Mouse (Mus musculus): ENCODE results near the gene Chid1.

The Chid1 gene

DNA sequence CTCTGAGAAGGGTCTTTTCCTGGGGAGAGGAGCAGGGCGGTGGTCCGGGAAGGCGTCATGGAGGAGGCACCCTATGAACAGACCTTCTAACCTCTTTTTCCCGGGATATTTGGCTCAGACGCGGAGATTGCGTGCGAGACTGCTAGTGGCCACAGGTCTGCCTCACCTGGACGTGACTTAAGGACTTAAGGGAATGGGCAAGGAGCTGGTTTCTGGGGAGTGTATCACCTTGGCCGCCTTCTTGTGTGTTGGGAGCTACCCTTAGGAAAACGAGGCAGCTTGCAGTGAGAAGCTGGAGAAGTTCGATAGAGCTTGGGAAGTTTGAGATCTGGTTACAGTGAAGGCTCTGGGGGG lies 63.9 kb downstream of the Chid1 start:
- no peak for DNase-seq

DNA sequence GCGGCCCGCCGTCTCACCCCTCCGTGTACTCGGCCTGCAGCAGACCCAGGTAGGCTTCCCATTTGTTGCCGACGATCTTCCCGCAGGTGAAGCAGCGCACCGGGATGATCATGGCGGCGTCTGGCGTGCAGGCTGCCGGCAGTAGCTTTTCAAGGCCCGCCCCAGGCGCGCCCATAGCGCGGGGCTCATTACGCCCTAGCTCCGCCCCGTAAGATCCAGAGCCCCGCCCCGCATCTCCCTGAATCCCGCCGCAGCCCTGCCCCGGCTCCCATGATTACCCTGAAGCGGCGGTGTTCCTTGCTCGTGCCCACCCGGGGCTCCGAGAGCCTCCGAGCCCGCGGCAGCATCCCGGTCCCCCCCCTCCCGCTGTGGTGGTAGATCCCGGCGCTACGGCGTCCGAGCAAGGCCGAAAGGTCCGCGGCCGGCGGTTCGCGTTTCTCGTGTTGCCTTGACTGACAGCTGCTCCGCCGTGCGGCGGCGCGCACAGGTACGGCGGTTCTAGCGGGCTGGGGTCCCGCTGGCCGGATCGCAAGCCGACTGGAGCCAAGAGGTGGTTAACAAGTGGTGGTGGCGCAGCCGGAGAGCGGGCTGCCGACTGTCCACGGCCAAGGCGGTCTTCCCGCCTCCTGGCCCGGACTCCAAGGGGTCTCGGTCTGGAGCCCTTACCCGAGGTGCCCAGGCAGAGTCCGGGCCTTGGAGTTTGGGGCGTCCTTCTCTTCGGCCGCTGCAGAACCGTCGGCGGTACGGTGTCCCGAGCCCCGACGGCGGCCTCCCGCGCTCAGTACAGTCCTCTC lies 64.4 kb downstream of the Chid1 start, which contains the start of the genes Polr2l and Tspan4:
Polr2l (minus strand) TSS at position 122 of the 794 bp plus-strand sequence.
Tspan4 (plus strand) TSS at position 230 of the 794 bp plus-strand sequence.
- DNase-seq, result peak; percentile 66 to 74

DNA sequence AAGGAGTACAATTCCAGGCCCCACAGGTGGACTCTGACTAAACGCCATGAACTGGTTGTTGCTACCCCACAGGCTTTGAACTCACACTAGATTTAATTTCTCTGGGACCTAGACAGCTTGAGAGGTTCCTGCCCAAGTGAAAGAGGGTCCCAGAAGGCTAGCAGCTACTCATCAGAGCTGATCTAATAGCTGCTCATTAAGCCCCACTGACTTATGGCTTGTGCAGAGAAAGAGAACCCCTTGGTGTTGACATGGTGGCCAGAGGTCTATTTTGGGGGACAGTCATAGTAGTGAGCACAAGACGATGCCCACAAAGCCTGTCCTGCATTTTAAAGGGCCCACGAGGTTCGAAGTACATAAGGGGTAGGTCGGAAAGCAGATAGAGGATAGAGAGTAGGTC lies 65.5 kb downstream of the Chid1 start:
- no peak for DNase-seq

GRCm38 (mm10) chr7:141472763-141473162 lies 66.9 kb downstream of the Chid1 start:
- no peak for DNase-seq

DNA sequence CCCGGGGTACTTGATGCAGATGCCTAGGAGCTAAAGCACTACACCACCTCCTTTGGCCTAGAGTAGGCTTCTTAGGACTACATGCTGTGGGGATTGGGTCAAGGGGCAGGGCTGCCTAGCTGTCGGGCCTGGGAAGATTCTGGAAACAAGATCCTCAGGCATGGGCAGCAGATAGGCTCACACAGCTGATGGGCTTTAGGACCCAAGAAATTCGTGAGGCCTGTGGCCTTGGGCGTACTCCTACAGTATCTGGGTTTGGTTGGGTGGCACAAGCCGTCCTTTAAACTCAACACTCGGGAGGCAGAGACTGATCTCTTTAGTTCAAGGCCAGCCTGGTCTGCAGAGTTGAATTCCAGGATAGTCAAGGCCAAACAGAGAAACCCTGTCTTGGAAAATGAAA lies 67.4 kb downstream of the Chid1 start:
- no peak for DNase-seq

DNA sequence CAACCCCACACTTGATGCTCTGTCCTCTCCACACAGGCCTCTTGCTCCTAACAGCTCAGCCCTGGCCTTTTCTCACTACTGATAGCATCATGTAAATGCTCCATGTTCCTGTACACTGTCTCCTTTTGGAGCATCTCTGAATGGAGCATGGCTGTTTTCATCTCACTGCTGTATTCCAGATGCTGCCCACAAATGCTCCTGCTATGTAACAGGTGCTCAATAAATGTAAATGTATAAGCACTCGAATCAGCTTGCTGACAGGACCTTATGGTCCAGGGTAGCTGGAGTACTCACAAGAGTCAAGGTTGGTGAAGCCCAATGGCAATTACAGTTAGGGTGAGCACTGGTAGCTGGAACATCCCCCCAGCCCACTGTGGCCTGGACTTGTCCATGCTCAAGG lies 68.4 kb downstream of the Chid1 start:
- DNase-seq, result no peak

DNA sequence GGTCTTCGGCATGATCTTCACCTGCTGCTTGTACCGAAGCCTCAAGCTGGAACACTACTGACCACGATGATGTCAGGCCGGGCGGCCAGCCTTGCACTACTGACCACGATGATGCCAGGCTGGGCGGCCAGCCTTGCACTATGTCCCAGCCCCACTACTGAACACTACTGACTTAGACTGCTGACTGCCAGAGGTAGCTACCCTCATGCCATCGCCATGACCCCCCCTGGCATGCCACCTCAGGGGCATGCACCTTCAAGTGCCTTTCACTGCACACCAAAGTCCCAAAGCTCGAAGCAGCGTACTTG lies 69.1 kb downstream of the Chid1 start:
- DNase-seq, result no peak

DNA sequence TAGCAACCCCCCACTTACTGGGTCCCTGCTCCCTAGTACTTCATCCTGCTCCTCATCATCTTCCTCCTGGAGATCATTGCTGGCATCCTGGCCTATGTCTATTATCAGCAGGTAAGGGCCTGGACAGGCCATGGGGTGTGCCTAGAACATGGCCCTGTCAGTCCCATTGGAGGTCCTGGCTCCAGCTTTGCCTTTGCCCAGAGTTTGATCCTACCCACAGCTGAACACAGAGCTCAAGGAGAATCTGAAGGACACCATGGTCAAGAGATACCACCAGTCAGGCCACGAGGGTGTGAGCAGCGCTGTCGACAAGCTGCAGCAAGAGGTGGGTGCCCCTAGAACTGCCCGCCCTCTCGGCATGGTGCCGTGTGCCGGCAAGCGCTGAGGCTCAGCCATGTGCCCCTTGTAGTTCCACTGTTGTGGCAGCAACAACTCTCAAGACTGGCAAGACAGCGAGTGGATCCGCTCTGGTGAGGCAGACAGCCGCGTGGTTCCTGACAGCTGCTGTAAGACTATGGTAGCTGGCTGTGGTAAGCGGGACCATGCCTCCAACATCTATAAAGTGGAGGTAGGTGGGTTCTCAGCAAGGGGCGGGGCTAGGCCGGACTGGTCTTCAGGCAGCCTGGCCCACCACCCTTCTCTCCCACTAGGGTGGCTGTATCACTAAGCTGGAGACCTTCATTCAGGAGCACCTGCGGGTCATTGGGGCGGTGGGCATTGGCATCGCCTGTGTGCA lies 69.6 kb downstream of the Chid1 start:
- no peak for DNase-seq

DNA sequence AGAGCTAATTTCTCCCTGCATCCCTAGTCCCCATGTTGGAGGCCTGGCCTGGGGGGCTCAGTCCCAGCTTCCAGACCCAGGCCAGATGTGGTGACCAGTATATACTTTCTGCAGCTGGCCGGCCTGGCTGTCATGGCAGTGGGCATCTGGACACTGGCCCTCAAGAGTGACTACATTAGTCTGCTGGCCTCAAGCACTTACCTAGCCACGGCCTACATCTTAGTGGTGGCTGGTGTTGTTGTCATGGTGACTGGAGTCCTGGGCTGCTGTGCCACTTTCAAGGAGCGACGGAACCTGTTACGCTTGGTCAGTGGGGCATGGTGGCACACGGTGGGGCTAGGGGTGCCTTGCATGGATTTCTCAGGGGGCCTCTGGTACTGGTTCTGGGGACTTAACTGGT lies 70.3 kb downstream of the Chid1 start:
- DNase-seq, result no peak

- DNase-seq, result peak; percentile 33 to 50
Measured at GRCm38 (mm10) chr7:141468522-141469211, 71.0 kb downstream of the Chid1 start.

- no peak for DNase-seq
Measured at GRCm38 (mm10) chr7:141468164-141468521, 71.5 kb downstream of the Chid1 start.

DNA sequence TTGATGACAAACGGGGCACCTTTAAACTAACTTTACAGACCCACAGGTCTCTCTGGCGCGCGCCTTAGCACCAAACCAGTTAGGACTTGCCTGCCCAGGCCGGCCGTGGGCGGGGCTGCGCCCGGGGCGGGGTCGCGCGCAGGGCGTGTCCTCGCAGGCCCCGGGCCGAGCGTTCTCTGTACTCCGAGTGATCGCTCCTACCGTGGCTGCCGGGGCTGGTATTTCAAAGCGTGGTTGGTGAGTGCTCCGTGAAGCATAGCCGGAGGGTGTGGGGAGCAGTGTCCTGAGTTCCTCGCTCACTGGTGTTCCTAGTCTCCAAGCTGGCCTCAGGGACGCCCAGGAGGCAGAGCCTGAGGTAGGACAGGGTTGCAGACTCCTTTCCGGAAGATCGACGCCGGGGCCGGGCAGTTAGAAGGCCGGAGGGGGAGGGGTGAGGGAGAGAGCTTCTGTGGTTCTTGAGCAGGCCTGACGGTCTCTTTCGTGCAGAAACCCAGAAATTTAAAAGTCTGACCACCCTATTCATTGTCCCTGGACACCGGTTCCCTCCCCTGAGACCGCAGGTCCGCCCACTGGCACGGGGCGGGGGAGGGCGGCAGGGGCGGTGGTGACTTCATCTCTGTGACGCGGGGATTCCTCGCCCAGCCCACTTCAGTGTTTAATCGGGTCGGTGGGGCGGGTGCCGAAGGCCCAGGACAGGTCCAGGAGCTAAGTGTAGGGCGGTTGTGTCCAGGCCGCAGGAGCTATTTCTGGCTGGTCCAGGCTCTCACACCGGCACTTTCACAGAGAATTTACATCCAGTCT lies 72.2 kb downstream of the Chid1 start, which contains the start of gene Cd151:
Cd151 (plus strand) TSS at position 163 of the 801 bp plus-strand sequence.
- DNase-seq, result peak; percentile 68 to 72

GRCm38 (mm10) chr7:141466607-141467148 lies 73.0 kb downstream of the Chid1 start:
- no peak for DNase-seq

- DNase-seq, result no peak
Measured at GRCm38 (mm10) chr7:141466045-141466394, 73.6 kb downstream of the Chid1 start.

GRCm38 (mm10) chr7:141465388-141466044 lies 74.1 kb downstream of the Chid1 start:
- no peak for DNase-seq

DNA sequence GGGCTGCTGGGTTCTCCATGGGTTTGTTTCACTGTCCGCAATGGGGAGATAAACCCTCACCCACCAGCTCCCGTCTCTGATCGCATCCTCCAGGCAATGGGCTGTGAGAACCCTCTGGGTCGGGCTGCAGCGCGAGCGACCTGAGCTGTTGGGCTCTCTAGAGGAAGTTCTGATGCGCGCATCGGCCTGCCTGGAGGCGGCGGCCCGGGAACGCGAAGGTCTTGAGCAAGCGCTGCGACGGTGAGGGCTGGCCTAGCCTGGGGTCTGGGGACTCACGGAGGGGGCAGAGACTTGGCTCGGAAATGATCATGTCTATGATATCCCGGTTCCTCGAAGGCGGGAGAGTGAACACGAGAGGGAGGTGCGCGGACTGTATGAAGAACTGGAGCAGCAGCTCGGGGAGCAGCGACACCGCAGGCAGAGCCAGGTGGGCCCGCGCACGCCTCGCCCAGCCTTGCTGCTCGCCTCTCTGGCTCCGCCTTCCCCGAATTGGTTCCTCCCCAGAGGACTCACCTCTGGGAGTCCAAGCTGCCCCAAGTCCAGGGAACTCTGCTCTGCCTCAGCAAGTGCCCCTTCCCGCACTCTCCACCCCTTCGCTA lies 75.0 kb downstream of the Chid1 start:
- no peak for DNase-seq

GRCm38 (mm10) chr7:141463824-141464602 lies 75.6 kb downstream of the Chid1 start:
- no peak for DNase-seq

DNA sequence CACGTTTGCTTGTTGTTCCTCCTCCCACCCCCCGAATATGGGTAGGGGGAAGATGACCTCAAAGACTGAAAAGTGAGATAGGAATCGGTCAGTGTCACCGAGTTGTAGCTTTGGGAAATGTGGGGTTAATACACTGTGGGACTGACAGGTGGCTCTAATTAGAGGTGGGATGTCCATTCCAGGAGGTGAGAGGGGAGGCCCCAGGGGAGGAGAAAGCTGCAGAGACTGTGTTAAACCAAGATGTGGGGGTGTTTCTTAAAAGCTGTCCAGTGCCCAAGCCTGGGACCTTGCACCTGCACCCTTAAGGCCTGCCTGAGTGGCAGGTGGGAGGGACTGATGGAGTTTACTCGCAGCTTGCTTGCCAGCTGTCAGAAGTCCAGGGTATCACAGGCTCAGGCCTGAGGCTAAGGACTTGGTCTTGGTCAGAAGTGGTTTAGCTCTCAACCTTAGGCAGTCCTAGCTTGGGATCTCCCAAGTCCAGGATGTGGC lies 77.3 kb downstream of the Chid1 start:
- DNase-seq, result no peak

DNA sequence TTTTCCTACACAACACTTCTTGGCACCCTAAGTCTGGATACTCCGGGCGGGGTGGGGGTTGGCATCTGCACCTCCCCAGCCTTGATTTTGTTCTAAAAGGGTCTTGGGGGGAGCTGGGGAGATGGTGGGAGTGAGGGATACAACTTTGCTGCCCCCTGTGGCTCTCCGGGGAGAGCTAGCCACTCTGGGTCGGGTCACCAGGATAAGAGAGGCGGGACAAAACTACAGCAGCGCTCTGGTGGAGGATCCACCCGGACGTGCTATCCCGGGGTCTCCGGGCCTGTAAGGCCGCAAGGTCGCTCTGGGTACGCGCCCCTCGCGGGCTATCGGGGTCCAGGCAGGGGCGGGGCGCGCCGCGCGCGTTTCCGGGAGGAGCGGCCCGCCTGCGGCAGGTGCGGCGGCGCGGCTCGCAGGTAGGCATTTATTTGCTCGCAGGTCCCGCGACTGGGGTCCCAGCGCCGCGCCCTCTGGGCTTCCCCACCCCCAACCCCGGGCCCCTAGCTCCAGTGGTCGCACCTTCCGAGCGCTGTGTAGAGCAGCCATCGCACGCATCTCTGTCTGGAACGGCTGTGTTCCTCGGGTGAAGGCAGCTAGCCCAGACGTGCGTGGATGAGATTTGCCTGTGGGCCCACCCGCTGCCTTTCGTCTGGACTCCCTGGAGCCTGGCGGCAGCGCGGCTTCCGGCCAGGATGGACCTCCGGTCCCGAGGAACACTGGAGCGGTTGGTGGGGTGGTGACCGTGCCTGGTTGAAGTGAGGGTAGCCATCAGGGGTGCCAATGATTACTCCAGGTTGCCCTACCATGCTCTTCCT lies 77.9 kb downstream of the Chid1 start:
- DNase-seq, result no peak
